Mouse (Mus musculus) hematopoietic stem cell, adult 5-6 weeks (primary cell): ENCODE results near the gene Tnip1. TPM values are rescaled to one million over a fixed set of nuclear protein-coding genes. Genes with fewer than 3 reads are reported as not detected.

Source experiments
- ATAC-seq, 2 experiments: fragments of 125-278 bp in 1 of 2; replicated peaks in 1 of 2; 2 replicates each; pipeline ENCODE4 v1.8.0; 2016 to 2017; ENCODE audit warnings: inconsistent platforms in 2 of 2, mild to moderate bottlenecking in 2 of 2, moderate number of reproducible peaks in 2 of 2, low read depth in 1 of 2, moderate TSS enrichment in 1 of 2; ENCODE audit not compliant: low FRiP score in 2 of 2, poor library complexity in 2 of 2, severe bottlenecking in 2 of 2, insufficient read depth in 1 of 2, low TSS enrichment in 1 of 2
- total RNA-seq: library from RNA; stranded (forward); fragments of 172-1452, 232-1000 nt; gene quantifications from 2 replicates; pipeline ENCODE4 v1.2.3, GENCODE M21; 2017

Gene Tnip1
- total RNA-seq, 1 experiment from 2014 or later, result 44.4 TPM

DNA sequence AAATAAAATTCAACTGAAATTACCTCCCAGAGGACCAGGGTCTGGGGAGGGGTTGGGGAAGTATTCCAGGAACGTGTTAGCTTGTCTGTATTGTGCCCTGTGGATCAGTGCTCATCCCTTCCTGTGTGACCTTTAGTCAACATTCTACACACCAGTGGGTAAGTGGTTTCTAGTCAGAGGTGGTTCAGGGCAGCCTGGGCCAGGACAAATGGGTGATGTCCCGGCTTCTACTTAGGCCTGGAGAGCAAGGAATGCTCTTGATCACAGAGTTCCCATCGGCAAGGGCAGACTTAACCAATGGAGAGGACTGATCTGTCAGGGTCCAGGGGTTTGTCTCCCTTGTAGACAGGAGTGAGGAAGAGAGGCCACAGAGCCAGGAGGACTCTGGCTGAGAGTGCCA is 40.2 kb downstream of the Tnip1 start:
- ATAC-seq, result no peak

DNA sequence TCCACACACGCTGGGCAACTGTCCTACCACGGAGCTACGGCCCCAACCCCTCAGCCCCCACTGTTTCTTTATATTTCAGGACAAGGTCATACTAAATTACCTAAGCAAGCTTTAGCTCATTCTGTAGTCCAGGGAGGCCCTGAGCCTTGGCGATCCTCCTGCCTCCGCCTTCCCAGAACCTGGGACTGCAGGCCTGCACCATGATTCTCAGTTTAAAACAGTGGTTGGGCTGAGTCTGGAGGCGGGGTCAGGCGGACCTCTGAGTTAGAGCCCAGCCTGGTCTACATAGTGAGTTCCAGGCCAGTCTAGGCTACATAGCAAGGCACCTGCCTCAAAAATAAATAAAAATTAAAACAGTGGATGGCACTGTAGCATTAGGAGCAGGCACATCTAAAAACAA is 40.9 kb downstream of the Tnip1 start:
- no peak for ATAC-seq

- ATAC-seq, result no peak
Measured at GRCm38 (mm10) chr11:54920973-54921580, 41.6 kb downstream of the Tnip1 start.

GRCm38 (mm10) chr11:54920127-54920972 is 42.4 kb downstream of the Tnip1 start:
- no peak for ATAC-seq

GRCm38 (mm10) chr11:54918273-54918672 is 44.4 kb downstream of the Tnip1 start:
- ATAC-seq, result no peak

DNA sequence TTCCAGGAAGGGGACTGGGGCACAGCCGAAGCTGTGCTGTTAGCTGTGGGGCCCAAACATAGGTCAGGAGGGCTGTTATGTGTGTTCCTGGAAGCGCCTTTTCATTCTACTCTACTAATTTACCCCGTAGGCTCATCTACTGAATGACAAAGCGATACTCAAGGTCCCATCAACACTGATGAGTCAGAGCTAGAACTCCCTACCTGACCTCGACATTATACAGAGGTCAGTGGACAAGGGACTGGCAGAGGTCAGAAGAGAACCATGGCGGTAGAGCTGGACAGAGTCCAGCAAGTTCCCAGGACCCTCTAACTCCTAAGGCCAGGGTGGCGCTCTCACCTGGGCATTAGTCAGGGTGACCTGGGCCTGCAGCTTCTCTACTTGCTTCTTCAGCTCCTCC is 45.3 kb downstream of the Tnip1 start:
- no peak for ATAC-seq

GRCm38 (mm10) chr11:54913841-54914240 is 48.9 kb downstream of the Tnip1 start:
- ATAC-seq, result no peak

DNA sequence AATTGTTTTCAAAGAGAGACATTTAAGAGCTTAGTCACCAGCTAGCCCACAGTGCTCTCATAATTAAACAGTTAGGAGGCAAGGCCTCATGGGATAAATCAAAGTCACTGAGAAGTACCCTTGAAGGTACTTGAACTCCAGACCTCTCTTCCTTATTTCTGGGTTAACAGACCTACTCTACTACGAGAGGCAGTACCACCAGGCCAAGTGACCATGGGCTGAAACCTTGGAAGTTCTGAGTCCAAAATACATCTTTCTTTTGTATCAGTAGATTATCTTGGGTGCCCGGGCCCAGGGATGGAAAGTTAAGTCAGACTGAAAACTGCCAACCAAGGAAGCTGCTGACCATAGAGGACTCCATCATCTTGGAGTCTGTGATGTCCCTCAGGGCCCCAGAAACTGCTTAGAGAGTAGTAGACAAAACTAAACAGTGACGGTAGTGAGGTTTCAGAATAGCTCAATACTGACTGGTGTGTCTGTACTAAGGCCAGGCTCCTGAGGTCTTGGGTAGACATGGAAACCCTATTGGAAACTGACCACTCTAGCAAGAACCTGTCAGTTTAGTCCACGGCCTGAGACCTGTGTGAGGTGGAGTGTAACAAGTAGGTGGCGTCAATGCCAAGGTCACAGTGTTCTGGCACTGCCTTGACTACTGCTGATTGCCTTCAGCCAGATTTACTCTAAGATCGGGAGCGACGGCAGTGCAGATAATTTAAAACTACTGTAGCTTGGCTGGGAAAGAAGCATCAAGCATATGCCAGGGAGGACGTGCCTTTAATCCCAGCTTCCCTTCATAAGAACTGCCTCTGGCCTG is 50.0 kb downstream of the Tnip1 start:
- ATAC-seq, result no peak

DNA sequence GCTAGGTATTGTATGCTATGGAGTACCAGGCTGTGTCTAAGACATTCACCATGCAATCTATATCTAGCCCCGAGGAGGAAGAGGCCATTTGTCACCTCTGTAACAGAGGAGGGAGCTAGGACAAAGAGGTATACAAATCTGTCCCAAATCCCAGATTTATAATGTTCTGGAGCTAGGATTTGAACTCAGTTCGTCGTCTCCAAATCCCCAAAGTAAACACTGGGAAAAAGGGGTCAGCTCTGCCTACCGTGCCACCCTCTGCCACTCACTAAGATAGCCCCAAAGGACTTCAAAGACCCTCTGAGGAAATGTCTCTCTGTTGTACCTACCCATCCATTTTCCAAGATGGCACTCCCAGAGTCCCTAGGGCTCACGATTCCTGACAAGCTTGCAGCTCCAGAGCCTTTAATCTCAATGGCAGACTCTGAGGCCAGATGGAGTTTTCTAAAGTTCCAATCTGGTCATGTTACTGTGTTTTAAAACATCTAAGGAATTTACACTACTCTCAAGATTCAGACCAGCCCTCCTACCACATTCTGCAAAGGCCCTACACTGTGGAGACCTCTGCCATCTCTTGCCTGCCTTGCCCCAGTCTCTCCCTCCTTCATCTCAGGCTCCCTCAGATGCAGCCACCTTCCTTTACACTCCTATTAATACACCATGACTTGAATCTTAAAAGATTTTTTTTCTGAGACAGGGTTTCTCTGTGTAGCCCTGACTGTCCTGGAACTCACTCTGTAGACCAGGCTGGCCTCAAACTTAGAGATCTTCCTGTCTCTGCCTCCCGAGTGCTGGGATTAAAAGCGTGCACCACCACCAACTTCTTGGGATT is 50.8 kb downstream of the Tnip1 start:
- ATAC-seq, result no peak

DNA sequence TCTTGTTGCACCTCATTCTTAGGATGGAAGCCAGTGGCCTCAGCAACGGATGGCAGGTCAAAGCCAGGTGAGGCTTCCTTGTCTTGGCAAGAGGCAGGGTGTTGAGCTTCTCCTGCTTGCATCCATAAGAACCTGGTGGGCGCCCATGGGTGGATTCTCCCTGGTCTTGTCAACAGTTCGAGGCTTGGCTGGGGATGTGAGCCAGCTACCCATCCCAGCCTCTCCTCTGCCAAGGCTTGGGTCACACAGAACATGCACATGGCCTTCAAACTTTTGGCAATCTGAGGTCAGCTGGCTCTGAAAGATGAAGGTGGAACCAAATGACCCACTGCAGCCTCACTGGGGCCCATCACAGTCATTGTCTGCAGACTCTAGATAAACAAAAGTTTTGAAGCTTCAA is 51.5 kb downstream of the Tnip1 start:
- no peak for ATAC-seq

GRCm38 (mm10) chr11:54910081-54910665 is 52.5 kb downstream of the Tnip1 start:
- no peak for ATAC-seq

- no peak for ATAC-seq
Measured at GRCm38 (mm10) chr11:54909273-54909672, 53.4 kb downstream of the Tnip1 start.

DNA sequence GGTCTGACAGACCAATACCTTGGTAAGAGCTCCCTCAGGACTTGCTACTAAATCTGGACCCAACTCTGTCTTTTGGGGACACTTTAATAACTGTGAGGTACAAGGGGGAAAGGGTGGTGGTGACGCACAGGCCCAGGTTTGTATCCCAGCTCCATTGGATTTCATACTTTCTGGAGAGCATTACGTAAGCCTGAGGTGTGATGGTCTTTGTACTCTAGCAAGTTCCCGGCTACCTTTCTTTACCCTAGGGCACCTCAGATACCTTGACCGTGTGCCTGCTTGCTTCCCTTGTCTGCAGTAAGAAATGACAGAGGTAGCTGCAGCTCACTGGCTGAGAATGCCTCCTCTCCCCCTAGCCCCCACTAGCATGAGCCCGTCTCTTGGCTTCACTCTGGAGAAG is 55.5 kb downstream of the Tnip1 start:
- ATAC-seq, result no peak

DNA sequence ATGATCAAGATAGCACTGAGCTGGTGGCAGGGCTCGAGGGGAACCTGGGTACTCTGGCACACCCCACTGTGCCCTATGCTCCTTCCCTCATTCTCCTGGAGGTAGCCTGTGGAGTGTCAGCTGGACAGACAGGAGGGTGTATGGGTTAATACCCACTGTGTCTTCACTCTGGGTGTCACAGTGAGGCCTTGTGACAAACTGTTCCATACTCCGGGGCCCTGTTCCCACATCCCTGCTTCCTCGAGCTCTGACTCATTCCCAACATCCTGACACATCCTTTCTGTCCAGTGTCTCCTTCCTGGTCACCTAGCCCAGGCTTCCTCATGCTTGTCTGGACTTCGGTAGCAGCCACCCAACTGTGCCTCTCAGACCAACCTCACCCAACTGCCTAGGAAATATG is 56.3 kb downstream of the Tnip1 start:
- no peak for ATAC-seq

GRCm38 (mm10) chr11:54905931-54906330 is 56.8 kb downstream of the Tnip1 start:
- ATAC-seq, result no peak

DNA sequence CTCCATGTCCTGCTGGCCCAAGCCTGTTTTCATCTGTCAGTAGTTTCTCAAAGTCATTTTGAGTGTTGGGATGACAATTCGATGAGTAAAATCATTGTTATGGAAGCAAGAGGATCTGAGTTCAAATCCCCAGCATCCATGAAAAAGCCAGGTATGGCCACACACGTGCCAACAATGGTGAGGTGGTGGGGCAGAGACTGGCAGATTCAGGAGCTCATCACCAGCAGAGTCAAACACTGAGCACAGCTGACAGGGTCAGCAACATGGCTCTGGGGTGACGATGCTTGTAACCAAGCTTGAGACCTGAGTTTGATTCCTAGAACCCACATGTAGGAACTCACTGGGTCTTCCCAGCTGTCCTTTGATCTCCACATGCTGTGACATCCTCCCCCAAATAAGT is 57.6 kb downstream of the Tnip1 start:
- no peak for ATAC-seq
